Mouse (Mus musculus) heart, embryonic 10.5 days (tissue): ENCODE measurements at regions not wholly inside any gene's neighbourhood (a gene's known extent, or its start where the extent isn't known, plus 50 kb on each side); places are given as distances from the start of the nearest gene placed in this dataset.

Source experiments
- DNase-seq: peaks from one replicate; pipeline ENCODE4 v3.0.0-alpha.2; 2017; ENCODE audit warnings: low spot score
- H3K27ac ChIP-seq: fragments of 300-500 bp; sonication (generic); 2 replicates; pipeline ENCODE4 v1.5.1; 2016; ENCODE audit warnings: mild to moderate bottlenecking
- H3K27me3 ChIP-seq: fragments of 300-500 bp; sonication (generic); 2 replicates; pipeline ENCODE4 v1.6.1; 2016; ENCODE audit warnings: mild to moderate bottlenecking; ENCODE audit not compliant: poor library complexity, insufficient read depth, severe bottlenecking
- H3K36me3 ChIP-seq: fragments of 300-500 bp; sonication (generic); 2 replicates; pipeline ENCODE4 v1.6.1; 2016; ENCODE audit warnings: mild to moderate bottlenecking, moderate library complexity
- H3K4me1 ChIP-seq: fragments of 300-500 bp; sonication (generic); 2 replicates; pipeline ENCODE4 v1.6.1; 2016; ENCODE audit warnings: mild to moderate bottlenecking
- H3K4me3 ChIP-seq: fragments of 300-500 bp; sonication (generic); 2 replicates; pipeline ENCODE4 v1.5.1; 2016; ENCODE audit warnings: mild to moderate bottlenecking, moderate library complexity
- H3K9me3 ChIP-seq: fragments of 300-500 bp; sonication (generic); 2 replicates; pipeline ENCODE4 v1.6.1; 2016; ENCODE audit warnings: mild to moderate bottlenecking, moderate library complexity
- WGBS: fragments of 180-500 bp; shearing (Covaris S2); methylation state at CpG from one replicate; pipeline ENCODE4 v1.1.7; 2016; 5-methylcytosine and 5-hydroxymethylcytosine counted together

- 65% methylated on average over 16 of the region's 16 CpGs for WGBS
- no peaks in the 10 kb centered on the region for H3K36me3 ChIP-seq
- H3K9me3 ChIP-seq = no peaks in the 10 kb centered on the region
- no peak overlapping the region for H3K27ac ChIP-seq
- no peaks in the 10 kb centered on the region for H3K27me3 ChIP-seq
- no peak for DNase-seq
- no peak overlapping the region for H3K4me3 ChIP-seq
- peaks cover 6% of the 10 kb centered on the region; the same call in 1 of the 2 replicates for H3K4me1 ChIP-seq
These were observed 171.2 kb upstream of the Atp2b1 start for GRCm38 (mm10) chr10:98742822-98743605.

- H3K36me3 ChIP-seq = no peaks in the 10 kb centered on the region
- H3K4me1 ChIP-seq = peaks cover 6% of the 10 kb centered on the region; the same call in 1 of the 2 replicates
- H3K27me3 ChIP-seq = no peaks in the 10 kb centered on the region
- no peak overlapping the region for H3K27ac ChIP-seq
- WGBS = 27% methylated on average over 6 of the region's 6 CpGs
- H3K9me3 ChIP-seq = no peaks in the 10 kb centered on the region
- no peak overlapping the region for H3K4me3 ChIP-seq
- DNase-seq = no peak
These were observed 170.0 kb upstream of the Atp2b1 start for GRCm38 (mm10) chr10:98744246-98744645.

- H3K9me3 ChIP-seq = no peaks in the 10 kb centered on the region
- no peaks in the 10 kb centered on the region for H3K27me3 ChIP-seq
- no peak overlapping the region for H3K27ac ChIP-seq
- WGBS = 29% methylated on average over 6 of the region's 6 CpGs
- no peaks in the 10 kb centered on the region for H3K36me3 ChIP-seq
- no peak for DNase-seq
- H3K4me1 ChIP-seq = peaks cover 6% of the 10 kb centered on the region; the same call in 1 of the 2 replicates
- no peak overlapping the region for H3K4me3 ChIP-seq
These were observed 169.5 kb upstream of the Atp2b1 start for GRCm38 (mm10) chr10:98744662-98745061.

GRCm38 (mm10) chr10:98745409-98745808 lies 168.8 kb upstream of the Atp2b1 start:
- H3K27ac ChIP-seq = no peak overlapping the region

GRCm38 (mm10) chr10:98745861-98746260 lies 168.3 kb upstream of the Atp2b1 start:
- WGBS = 78% methylated on average over 5 of the region's 5 CpGs
- Histone ChIP-seq H3K36me3 (no peaks in the 10 kb centered on the region), H3K9me3 (no peaks in the 10 kb centered on the region), H3K27ac (no peak overlapping the region), H3K4me1 (peaks cover 6% of the 10 kb centered on the region; the same call in 1 of the 2 replicates), H3K27me3 (no peaks in the 10 kb centered on the region), H3K4me3 (no peak overlapping the region)
- no peak for DNase-seq

More at GRCm38 (mm10) chr10:98745409-98745808, 168.8 kb upstream of the Atp2b1 start:
- Histone ChIP-seq H3K4me3 (no peak overlapping the region), H3K27me3 (no peaks in the 10 kb centered on the region), H3K36me3 (no peaks in the 10 kb centered on the region), H3K9me3 (no peaks in the 10 kb centered on the region), H3K4me1 (peaks cover 6% of the 10 kb centered on the region; the same call in 1 of the 2 replicates)
- WGBS = 61% methylated on average over 2 of the region's 2 CpGs
- no peak for DNase-seq

- Histone ChIP-seq H3K4me3 (no peak overlapping the region), H3K27ac (no peak overlapping the region), H3K4me1 (peaks cover 6% of the 10 kb centered on the region; the same call in 1 of the 2 replicates), H3K36me3 (no peaks in the 10 kb centered on the region), H3K9me3 (no peaks in the 10 kb centered on the region), H3K27me3 (no peaks in the 10 kb centered on the region)
- WGBS = 35% methylated on average over 3 of the region's 3 CpGs
- DNase-seq = no peak
These were observed 165.2 kb upstream of the Atp2b1 start for GRCm38 (mm10) chr10:98748856-98749583.

- Histone ChIP-seq H3K36me3 (no peaks in the 10 kb centered on the region), H3K4me1 (peaks cover 6% of the 10 kb centered on the region; the same call in 1 of the 2 replicates), H3K9me3 (no peaks in the 10 kb centered on the region), H3K4me3 (no peak overlapping the region), H3K27me3 (no peaks in the 10 kb centered on the region), H3K27ac (no peak overlapping the region)
- no peak for DNase-seq
- 76% methylated on average over 4 of the region's 4 CpGs for WGBS
These were observed 164.6 kb upstream of the Atp2b1 start for GRCm38 (mm10) chr10:98749584-98749947.

GRCm38 (mm10) chr10:98751376-98752058 lies 162.7 kb upstream of the Atp2b1 start:
- H3K4me1 ChIP-seq = no peaks in the 10 kb centered on the region
- WGBS = 67% methylated on average over 11 of the region's 11 CpGs
- H3K4me3 ChIP-seq = no peak overlapping the region
- no peaks in the 10 kb centered on the region for H3K36me3 ChIP-seq
- no peak for DNase-seq
- no peaks in the 10 kb centered on the region for H3K27me3 ChIP-seq
- H3K27ac ChIP-seq = no peak overlapping the region
- no peaks in the 10 kb centered on the region for H3K9me3 ChIP-seq

- no peak for DNase-seq
- no peaks in the 10 kb centered on the region for H3K27me3 ChIP-seq
- H3K4me1 ChIP-seq = no peaks in the 10 kb centered on the region
- H3K36me3 ChIP-seq = no peaks in the 10 kb centered on the region
- no peak overlapping the region for H3K4me3 ChIP-seq
- no peaks in the 10 kb centered on the region for H3K9me3 ChIP-seq
- no peak overlapping the region for H3K27ac ChIP-seq
These were observed 153.1 kb upstream of the Atp2b1 start for GRCm38 (mm10) chr10:98761080-98761479.

- H3K9me3 ChIP-seq = no peaks in the 10 kb centered on the region
- no peaks in the 10 kb centered on the region for H3K27me3 ChIP-seq
- no peaks in the 10 kb centered on the region for H3K4me1 ChIP-seq
- 74% methylated on average over 11 of the region's 11 CpGs for WGBS
- H3K4me3 ChIP-seq = no peak overlapping the region
- no peaks in the 10 kb centered on the region for H3K36me3 ChIP-seq
- DNase-seq = no peak
- H3K27ac ChIP-seq = no peak overlapping the region
These were observed 148.3 kb upstream of the Atp2b1 start for GRCm38 (mm10) chr10:98765786-98766419.

GRCm38 (mm10) chr10:98779783-98780182 lies 134.4 kb upstream of the Atp2b1 start:
- H3K4me3 ChIP-seq = no peak overlapping the region
- no peaks in the 10 kb centered on the region for H3K9me3 ChIP-seq
- no peak overlapping the region for H3K27ac ChIP-seq
- H3K4me1 ChIP-seq = peaks cover 21% of the 10 kb centered on the region; the same call in 1 of the 2 replicates
- no peak for DNase-seq
- no peaks in the 10 kb centered on the region for H3K36me3 ChIP-seq
- H3K27me3 ChIP-seq = no peaks in the 10 kb centered on the region
- 16% methylated on average over 1 of the region's 1 CpGs for WGBS

- Histone ChIP-seq H3K36me3 (no peaks in the 10 kb centered on the region), H3K4me3 (no peak overlapping the region), H3K4me1 (peaks cover 21% of the 10 kb centered on the region; the same call in 1 of the 2 replicates), H3K27me3 (no peaks in the 10 kb centered on the region), H3K27ac (no peak overlapping the region), H3K9me3 (no peaks in the 10 kb centered on the region)
- 35% methylated on average over 5 of the region's 5 CpGs for WGBS
- DNase-seq = no peak
These were observed 133.3 kb upstream of the Atp2b1 start for GRCm38 (mm10) chr10:98780938-98781337.
